Mouse (Mus musculus): ENCODE measurements around the gene A330070K13Rik. TPM values are rescaled to one million over a fixed set of nuclear protein-coding genes. Genes with fewer than 3 reads are reported as not detected.

Gene A330070K13Rik
- not detected in 2 replicates for polyA plus RNA-seq (2014; fragmentation: Nextera tagmentation; extraction: Ambion mirVana)

- Histone ChIP-seq H3K4me3 (ENCODE audit: low read depth, low read length) (no peak within 1 kb of the TSS), H3K9ac (ENCODE audit: low read length) (no peak within 1 kb of the TSS), H3K27ac (ENCODE audit: low read depth) (no peak within 1 kb of the TSS), H3K4me1 (replicated peaks; ENCODE audit: control insufficient read depth, insufficient read depth, low read length) (no peaks in the 10 kb centered on the region; the same call in 1 of the 2 replicates), H3K9me3 (ENCODE audit: control insufficient read depth, low read length) (no peaks in the 10 kb centered on the region), H3K4me2 (ENCODE audit: low read length) (peak within 1 kb of the TSS; percentile 25; the same call in 1 of the 2 replicates), H3K36me3 (ENCODE audit: control insufficient read depth, insufficient read depth, low read length) (no peaks in the 10 kb centered on the region), H3K27me3 (replicated peaks; ENCODE audit: control insufficient read depth, insufficient read depth, low read length) (no peaks in the 10 kb centered on the region)
- WGBS = 12% methylated on average over 13 of the region's 13 CpGs
- no peak for DNase-seq (ENCODE audit: low spot score)
- no peak for ATAC-seq (replicated peaks; ENCODE audit: low FRiP score, low TSS enrichment, low read depth)
These were observed at the start of gene A330070K13Rik for GRCm38 (mm10) chr5:130384222-130384912. Gene A330070K13Rik (minus strand): TSS chr5:130384631.

- H3K9ac ChIP-seq (ENCODE audit: low read length) = no peak overlapping the region
- H3K27me3 ChIP-seq (replicated peaks; ENCODE audit: control insufficient read depth, insufficient read depth, low read length) = no peaks in the 10 kb centered on the region
- H3K36me3 ChIP-seq (ENCODE audit: control insufficient read depth, insufficient read depth, low read length) = no peaks in the 10 kb centered on the region
- ATAC-seq (replicated peaks; ENCODE audit: low FRiP score, low TSS enrichment, low read depth) (no peak), DNase-seq (ENCODE audit: low spot score) (no peak)
- peaks cover 2% of the 10 kb centered on the region; the same call in 1 of the 2 replicates for H3K9me3 ChIP-seq (ENCODE audit: control insufficient read depth, low read length)
- H3K4me3 ChIP-seq (ENCODE audit: low read depth, low read length) = no peak overlapping the region
- H3K4me2 ChIP-seq (ENCODE audit: low read length) = no peak overlapping the region
- no peak overlapping the region for H3K27ac ChIP-seq (ENCODE audit: low read depth)
- WGBS = 91% methylated on average over 17 of the region's 17 CpGs
- H3K4me1 ChIP-seq (replicated peaks; ENCODE audit: control insufficient read depth, insufficient read depth, low read length) = no peaks in the 10 kb centered on the region
These were observed 27.1 kb upstream of the A330070K13Rik start for GRCm38 (mm10) chr5:130411516-130411915.

- no peak overlapping the region for H3K9ac ChIP-seq (ENCODE audit: low read length)
- 94% methylated on average over 6 of the region's 6 CpGs for WGBS
- peaks cover 2% of the 10 kb centered on the region; the same call in 1 of the 2 replicates for H3K9me3 ChIP-seq (ENCODE audit: control insufficient read depth, low read length)
- H3K4me2 ChIP-seq (ENCODE audit: low read length) = no peak overlapping the region
- no peak for ATAC-seq (replicated peaks; ENCODE audit: low FRiP score, low TSS enrichment, low read depth)
- no peaks in the 10 kb centered on the region for H3K36me3 ChIP-seq (ENCODE audit: control insufficient read depth, insufficient read depth, low read length)
- H3K4me3 ChIP-seq (ENCODE audit: low read depth, low read length) = no peak overlapping the region
- no peak overlapping the region for H3K27ac ChIP-seq (ENCODE audit: low read depth)
- H3K27me3 ChIP-seq (replicated peaks; ENCODE audit: control insufficient read depth, insufficient read depth, low read length) = no peaks in the 10 kb centered on the region
- no peak for DNase-seq (ENCODE audit: low spot score)
- no peaks in the 10 kb centered on the region for H3K4me1 ChIP-seq (replicated peaks; ENCODE audit: control insufficient read depth, insufficient read depth, low read length)
These were observed 25.3 kb upstream of the A330070K13Rik start for GRCm38 (mm10) chr5:130409706-130410105.

- no peak overlapping the region for H3K4me2 ChIP-seq (ENCODE audit: low read length)
- H3K4me3 ChIP-seq (ENCODE audit: low read depth, low read length) = no peak overlapping the region
- no peak overlapping the region for H3K9ac ChIP-seq (ENCODE audit: low read length)
- no peaks in the 10 kb centered on the region for H3K27me3 ChIP-seq (replicated peaks; ENCODE audit: control insufficient read depth, insufficient read depth, low read length)
- ATAC-seq (replicated peaks; ENCODE audit: low FRiP score, low TSS enrichment, low read depth) (no peak), DNase-seq (ENCODE audit: low spot score) (peak; percentile 80)
- H3K4me1 ChIP-seq (replicated peaks; ENCODE audit: control insufficient read depth, insufficient read depth, low read length) = no peaks in the 10 kb centered on the region
- H3K36me3 ChIP-seq (ENCODE audit: control insufficient read depth, insufficient read depth, low read length) = no peaks in the 10 kb centered on the region
- no peaks in the 10 kb centered on the region for H3K9me3 ChIP-seq (ENCODE audit: control insufficient read depth, low read length)
- no peak overlapping the region for H3K27ac ChIP-seq (ENCODE audit: low read depth)
- WGBS = 48% methylated on average over 1 of the region's 1 CpGs
These were observed 20.8 kb upstream of the A330070K13Rik start for GRCm38 (mm10) chr5:130405201-130405600.

- DNase-seq (ENCODE audit: low spot score) = no peak
- 85% methylated on average over 8 of the region's 8 CpGs for WGBS
- Histone ChIP-seq H3K4me2 (ENCODE audit: low read length) (no peak overlapping the region), H3K9me3 (ENCODE audit: control insufficient read depth, low read length) (no peaks in the 10 kb centered on the region), H3K27ac (ENCODE audit: low read depth) (no peak overlapping the region), H3K36me3 (ENCODE audit: control insufficient read depth, insufficient read depth, low read length) (no peaks in the 10 kb centered on the region), H3K4me1 (replicated peaks; ENCODE audit: control insufficient read depth, insufficient read depth, low read length) (no peaks in the 10 kb centered on the region), H3K27me3 (replicated peaks; ENCODE audit: control insufficient read depth, insufficient read depth, low read length) (no peaks in the 10 kb centered on the region), H3K4me3 (ENCODE audit: low read depth, low read length) (no peak overlapping the region), H3K9ac (ENCODE audit: low read length) (no peak overlapping the region)
- no peak for ATAC-seq (replicated peaks; ENCODE audit: low FRiP score, low TSS enrichment, low read depth)
These were observed 15.9 kb upstream of the A330070K13Rik start for GRCm38 (mm10) chr5:130400136-130400917.

- 59% methylated on average over 6 of the region's 6 CpGs for WGBS
- H3K9ac ChIP-seq (ENCODE audit: low read length) = no peak overlapping the region
- no peak for ATAC-seq (replicated peaks; ENCODE audit: low FRiP score, low TSS enrichment, low read depth)
- H3K36me3 ChIP-seq (ENCODE audit: control insufficient read depth, insufficient read depth, low read length) = no peaks in the 10 kb centered on the region
- H3K9me3 ChIP-seq (ENCODE audit: control insufficient read depth, low read length) = no peaks in the 10 kb centered on the region
- H3K4me3 ChIP-seq (ENCODE audit: low read depth, low read length) = no peak overlapping the region
- no peaks in the 10 kb centered on the region for H3K27me3 ChIP-seq (replicated peaks; ENCODE audit: control insufficient read depth, insufficient read depth, low read length)
- no peak for DNase-seq (ENCODE audit: low spot score)
- H3K4me2 ChIP-seq (ENCODE audit: low read length) = no peak overlapping the region
- H3K4me1 ChIP-seq (replicated peaks; ENCODE audit: control insufficient read depth, insufficient read depth, low read length) = no peaks in the 10 kb centered on the region
- H3K27ac ChIP-seq (ENCODE audit: low read depth) = no peak overlapping the region
These were observed 10.7 kb upstream of the A330070K13Rik start for GRCm38 (mm10) chr5:130395142-130395541.

- DNase-seq (ENCODE audit: low spot score) (no peak), ATAC-seq (replicated peaks; ENCODE audit: low FRiP score, low TSS enrichment, low read depth) (no peak)
- Histone ChIP-seq H3K9me3 (ENCODE audit: control insufficient read depth, low read length) (no peaks in the 10 kb centered on the region), H3K4me1 (replicated peaks; ENCODE audit: control insufficient read depth, insufficient read depth, low read length) (no peaks in the 10 kb centered on the region), H3K9ac (ENCODE audit: low read length) (no peak overlapping the region), H3K4me3 (ENCODE audit: low read depth, low read length) (no peak overlapping the region), H3K36me3 (ENCODE audit: control insufficient read depth, insufficient read depth, low read length) (no peaks in the 10 kb centered on the region), H3K4me2 (ENCODE audit: low read length) (no peak overlapping the region), H3K27ac (ENCODE audit: low read depth) (no peak overlapping the region), H3K27me3 (replicated peaks; ENCODE audit: control insufficient read depth, insufficient read depth, low read length) (no peaks in the 10 kb centered on the region)
- WGBS = 71% methylated on average over 8 of the region's 8 CpGs
These were observed 10.0 kb upstream of the A330070K13Rik start for GRCm38 (mm10) chr5:130394386-130394785.

- H3K27ac ChIP-seq (ENCODE audit: low read depth) = no peak overlapping the region
- H3K4me2 ChIP-seq (ENCODE audit: low read length) = no peak overlapping the region
- H3K4me1 ChIP-seq (replicated peaks; ENCODE audit: control insufficient read depth, insufficient read depth, low read length) = no peaks in the 10 kb centered on the region
- no peak for ATAC-seq (replicated peaks; ENCODE audit: low FRiP score, low TSS enrichment, low read depth)
- H3K9ac ChIP-seq (ENCODE audit: low read length) = no peak overlapping the region
- no peaks in the 10 kb centered on the region for H3K36me3 ChIP-seq (ENCODE audit: control insufficient read depth, insufficient read depth, low read length)
- no peak overlapping the region for H3K4me3 ChIP-seq (ENCODE audit: low read depth, low read length)
- no peak for DNase-seq (ENCODE audit: low spot score)
- WGBS = 52% methylated on average over 8 of the region's 8 CpGs
- no peaks in the 10 kb centered on the region for H3K9me3 ChIP-seq (ENCODE audit: control insufficient read depth, low read length)
- no peaks in the 10 kb centered on the region for H3K27me3 ChIP-seq (replicated peaks; ENCODE audit: control insufficient read depth, insufficient read depth, low read length)
These were observed 9.4 kb upstream of the A330070K13Rik start for GRCm38 (mm10) chr5:130393618-130394355.
